Mouse (Mus musculus): ENCODE results near the gene Plekhg4.

Plekhg4 gene

DNA sequence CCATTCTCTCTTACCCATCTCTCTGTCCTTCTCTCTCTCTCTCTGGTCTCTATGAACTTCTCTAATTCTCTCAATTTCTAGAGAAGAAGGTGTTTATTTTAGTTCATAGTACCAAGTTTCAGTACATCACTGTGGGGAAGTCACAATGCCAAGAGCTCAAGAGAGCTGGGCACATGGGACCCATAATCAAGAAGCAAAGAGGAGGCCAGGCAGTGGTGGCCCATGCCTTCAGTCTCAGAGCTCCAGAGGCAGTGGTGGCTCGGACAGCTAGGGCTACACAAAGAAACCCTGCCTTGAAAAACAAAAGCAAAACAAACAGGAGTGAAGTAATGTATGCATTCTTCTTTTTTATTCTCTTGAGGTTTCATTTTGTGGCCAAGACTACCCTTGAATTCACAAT is 31.4 kb downstream of the Plekhg4 start:
- DNase-seq (ENCODE audit: low spot score): no peak

- DNase-seq (ENCODE audit: low spot score): peak; percentile 20
Observed at GRCm38 (mm10) chr8:105406416-105406815, 33.3 kb downstream of the Plekhg4 start.

GRCm38 (mm10) chr8:105408331-105408730 is 35.3 kb downstream of the Plekhg4 start:
- no peak for DNase-seq (ENCODE audit: low spot score)

GRCm38 (mm10) chr8:105409947-105410346 is 36.9 kb downstream of the Plekhg4 start:
- no peak for DNase-seq (ENCODE audit: low spot score)

DNA sequence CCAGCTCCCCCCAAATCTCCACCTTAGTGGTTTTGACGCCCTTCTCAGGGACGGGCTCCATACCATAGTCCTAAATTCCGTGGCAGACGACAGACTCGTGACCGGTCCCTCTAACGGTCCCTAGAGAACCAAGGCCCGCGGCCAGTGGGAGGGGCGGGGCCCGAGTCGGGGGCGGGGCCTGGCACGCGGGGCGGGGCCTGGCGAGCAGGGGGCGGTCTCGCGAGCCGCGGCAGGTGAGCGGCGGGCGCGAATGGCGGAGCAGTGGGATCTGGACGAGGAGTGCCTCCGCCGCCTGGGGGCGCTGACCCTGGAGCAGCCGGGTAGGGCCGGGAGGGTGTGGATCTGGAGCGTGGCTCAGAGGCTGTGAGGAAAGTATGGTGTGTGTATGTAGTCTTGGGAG is 40.3 kb downstream of the Plekhg4 start, which contains the start of the genes Kctd19 and Lrrc36:
TSS of gene Kctd19 (minus strand) at position 112 of the 400 bp plus-strand sequence.
TSS of gene Lrrc36 (plus strand) at position 181 of the 400 bp plus-strand sequence.
- DNase-seq (ENCODE audit: low spot score): peak; percentile 61

DNA sequence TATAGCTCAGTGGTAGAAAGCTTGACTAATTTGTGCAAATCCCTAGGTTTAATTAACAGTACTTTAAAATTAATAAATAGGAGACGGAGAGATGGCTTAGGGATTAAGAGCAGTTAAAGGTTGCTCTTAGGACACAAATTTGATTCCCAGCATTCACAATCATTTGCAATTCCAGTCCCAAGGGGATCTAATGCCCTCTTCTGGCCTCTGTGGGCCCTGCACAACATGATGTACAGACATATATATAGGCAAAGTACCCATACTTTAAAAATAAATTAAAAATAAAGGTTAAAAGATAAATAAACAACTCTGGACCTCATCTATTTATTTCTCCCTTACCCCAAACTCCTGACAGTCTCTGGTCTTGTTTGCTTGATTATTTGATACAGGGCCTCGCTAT is 45.9 kb downstream of the Plekhg4 start:
- DNase-seq (ENCODE audit: low spot score): no peak

DNA sequence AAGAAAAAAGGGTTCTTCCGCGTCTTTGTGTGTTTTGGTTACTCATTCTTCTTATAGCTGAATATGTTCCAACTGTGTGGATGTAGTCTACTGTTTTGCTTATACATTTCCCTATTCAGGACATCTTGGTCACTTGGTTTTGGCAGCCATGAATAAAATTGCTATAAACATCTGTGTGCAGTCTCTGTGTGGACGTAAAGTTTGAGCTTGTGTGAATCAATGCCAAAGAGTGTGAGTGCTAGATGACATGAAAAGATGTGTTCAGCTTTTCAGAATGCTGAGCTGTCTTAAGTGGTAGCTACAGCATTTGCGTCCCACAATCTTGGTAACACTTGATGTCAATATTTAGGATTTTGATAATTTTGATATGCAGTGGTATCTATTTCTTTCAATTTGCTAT is 46.7 kb downstream of the Plekhg4 start:
- DNase-seq (ENCODE audit: low spot score): no peak

DNA sequence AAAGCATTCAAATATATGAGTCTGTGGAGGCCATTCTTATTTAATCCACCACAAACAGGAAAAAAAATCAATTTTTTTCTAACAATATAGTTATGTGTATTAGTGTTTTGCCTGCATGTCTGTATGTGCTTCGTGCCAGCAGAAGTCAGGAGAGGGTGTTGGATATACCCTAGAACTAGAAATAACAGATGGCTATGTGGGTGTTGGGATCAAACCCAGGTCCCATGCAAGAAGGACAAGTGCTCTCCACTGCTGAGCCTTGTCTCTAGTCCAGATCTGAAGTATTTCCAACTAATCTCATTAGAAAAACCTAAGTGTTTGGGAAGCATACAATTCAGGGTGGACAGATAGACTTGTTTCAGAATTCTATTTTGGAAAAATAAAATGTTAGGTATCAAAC is 48.9 kb downstream of the Plekhg4 start:
- no peak for DNase-seq (ENCODE audit: low spot score)

GRCm38 (mm10) chr8:105426878-105427277 is 53.8 kb downstream of the Plekhg4 start:
- no peak for DNase-seq (ENCODE audit: low spot score)

DNA sequence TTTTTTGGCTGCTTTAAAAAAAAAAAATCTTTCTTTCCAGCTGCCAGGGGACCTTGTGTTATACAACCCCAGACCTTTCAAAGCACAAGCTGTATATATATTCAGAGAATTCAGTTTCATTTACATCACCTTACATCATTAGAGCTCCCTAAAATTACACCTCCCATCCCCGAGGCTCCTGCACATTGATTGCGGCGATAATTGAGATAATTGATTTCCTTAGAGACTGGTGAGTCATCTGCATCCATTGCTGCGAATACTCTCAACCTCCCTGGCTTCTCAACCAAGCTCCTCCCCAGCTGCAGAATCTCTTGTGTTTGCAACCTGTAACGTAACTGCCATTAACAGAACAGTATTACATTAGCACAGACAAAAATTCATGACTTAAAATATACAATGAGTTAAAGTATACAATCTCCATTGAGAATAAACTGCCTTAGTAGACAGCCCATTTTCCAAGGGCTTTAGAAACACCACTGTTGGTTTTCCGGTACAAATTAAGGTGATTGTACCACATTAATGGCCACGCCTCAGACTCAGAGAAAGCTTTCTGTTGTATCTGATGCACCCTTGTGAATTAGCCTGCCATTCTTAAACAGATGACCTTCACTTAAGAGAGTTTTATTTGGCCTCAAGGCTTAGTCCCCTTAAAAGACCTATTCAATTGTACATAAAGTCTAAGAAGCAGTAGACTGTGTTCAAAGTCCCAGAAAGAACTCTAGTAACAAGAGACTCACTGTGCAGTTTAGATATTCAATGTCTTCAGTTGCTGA is 58.9 kb downstream of the Plekhg4 start:
- DNase-seq (ENCODE audit: low spot score): no peak
